Mouse (Mus musculus): ENCODE measurements around the gene Ptpn12. TPM values are rescaled to one million over a fixed set of nuclear protein-coding genes. Genes with fewer than 3 reads are reported as not detected.

Ptpn12 gene
- total RNA-seq, 1 experiment = 21.3 TPM

GRCm38 (mm10) chr5:20998427-20998826 lies 57.3 kb downstream of the Ptpn12 start:
- in situ Hi-C loops (cut with MboI; ENCODE audit: low sequenced_read_pairs in 2 of 2, unreplicated experiment in 2 of 2) = no loop called here

DNA sequence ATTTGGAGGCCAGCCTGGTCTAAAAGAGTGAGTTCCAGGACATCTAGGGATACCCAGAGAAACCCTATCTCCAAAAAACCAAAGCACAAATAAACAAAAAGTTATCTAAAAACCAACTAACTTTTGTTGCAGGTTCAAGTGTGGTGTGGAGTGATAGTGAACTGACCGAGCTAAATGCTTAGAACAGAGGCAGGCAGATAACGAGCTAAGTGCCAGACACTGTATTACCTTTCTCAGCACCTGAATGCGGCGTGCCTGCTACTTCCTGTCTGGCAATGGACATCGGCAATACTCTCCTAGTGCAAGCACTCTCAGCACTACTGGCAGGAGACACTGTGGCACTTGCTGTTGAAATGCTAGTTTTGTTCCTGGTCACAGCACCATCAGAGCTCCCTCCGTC lies 58.2 kb downstream of the Ptpn12 start:
- no peak for TF ChIP-seq CHD2 (IDR thresholded peaks at IDR 0.05; ENCODE audit: low read depth, low read length)
- TF ChIP-seq ZNF384 (IDR thresholded peaks at IDR 0.05; ENCODE audit: low read depth, low read length) = no peak
- TF ChIP-seq MAFK (IDR thresholded peaks at IDR 0.05; ENCODE audit: insufficient read depth, low read depth, low read length) = no peak
- TF ChIP-seq ZC3H11A (IDR thresholded peaks at IDR 0.05; ENCODE audit: borderline replicate concordance, low read depth, low read length) = no peak
- no peak for TF ChIP-seq HCFC1 (IDR thresholded peaks at IDR 0.05; ENCODE audit: borderline replicate concordance, insufficient read depth, low read length)
- in situ Hi-C loops (cut with MboI; ENCODE audit: low sequenced_read_pairs in 2 of 2, unreplicated experiment in 2 of 2) = no loop called here
- no peaks in the 10 kb centered on the region for H3K4me1 ChIP-seq (ENCODE audit: control insufficient read depth in 2 of 2, insufficient read depth in 2 of 2, low read length in 2 of 2, poor library complexity in 1 of 2)
- no peak overlapping the region for H3K9ac ChIP-seq (ENCODE audit: insufficient read depth, low read depth, low read length, poor library complexity, severe bottlenecking)
- peaks cover 26% of the 10 kb centered on the region for H3K36me3 ChIP-seq (ENCODE audit: control insufficient read depth, insufficient read depth, low read length, poor library complexity, severe bottlenecking)
- no peak for DNase-seq (ENCODE audit: low read depth, low spot score)
- H3K27ac ChIP-seq (ENCODE audit: insufficient read depth, low read depth, low read length, poor library complexity, severe bottlenecking) = no peak overlapping the region
- H3K4me3 ChIP-seq (ENCODE audit: insufficient read depth in 1 of 2, low read depth in 1 of 2, low read length in 2 of 2, poor library complexity in 1 of 2, severe bottlenecking in 1 of 2) = no peak overlapping the region
- no peaks in the 10 kb centered on the region for H3K9me3 ChIP-seq (ENCODE audit: control insufficient read depth, insufficient read depth, low read depth, low read length)

More at GRCm38 (mm10) chr5:20998427-20998826, 57.3 kb downstream of the Ptpn12 start:
- H3K36me3 ChIP-seq (ENCODE audit: control insufficient read depth, insufficient read depth, low read length, poor library complexity, severe bottlenecking) = peaks cover 31% of the 10 kb centered on the region
- H3K4me1 ChIP-seq (ENCODE audit: control insufficient read depth in 2 of 2, insufficient read depth in 2 of 2, low read length in 2 of 2, poor library complexity in 1 of 2) = no peaks in the 10 kb centered on the region
- no peak for DNase-seq (ENCODE audit: low read depth, low spot score)
- no peak overlapping the region for H3K4me3 ChIP-seq (ENCODE audit: insufficient read depth in 1 of 2, low read depth in 1 of 2, low read length in 2 of 2, poor library complexity in 1 of 2, severe bottlenecking in 1 of 2)
- TF ChIP-seq MAFK (IDR thresholded peaks at IDR 0.05; ENCODE audit: insufficient read depth, low read depth, low read length) (no peak), CHD2 (IDR thresholded peaks at IDR 0.05; ENCODE audit: low read depth, low read length) (no peak), ZC3H11A (IDR thresholded peaks at IDR 0.05; ENCODE audit: borderline replicate concordance, low read depth, low read length) (no peak), HCFC1 (IDR thresholded peaks at IDR 0.05; ENCODE audit: borderline replicate concordance, insufficient read depth, low read length) (no peak), ZNF384 (IDR thresholded peaks at IDR 0.05; ENCODE audit: low read depth, low read length) (no peak)
- no peaks in the 10 kb centered on the region for H3K9me3 ChIP-seq (ENCODE audit: control insufficient read depth, insufficient read depth, low read depth, low read length)
- H3K9ac ChIP-seq (ENCODE audit: insufficient read depth, low read depth, low read length, poor library complexity, severe bottlenecking) = no peak overlapping the region
- no peak overlapping the region for H3K27ac ChIP-seq (ENCODE audit: insufficient read depth, low read depth, low read length, poor library complexity, severe bottlenecking)

- peaks cover 19% of the 10 kb centered on the region for H3K36me3 ChIP-seq (ENCODE audit: control insufficient read depth, insufficient read depth, low read length, poor library complexity, severe bottlenecking)
Observed at GRCm38 (mm10) chr5:20990062-20990809, 65.5 kb downstream of the Ptpn12 start.

DNA sequence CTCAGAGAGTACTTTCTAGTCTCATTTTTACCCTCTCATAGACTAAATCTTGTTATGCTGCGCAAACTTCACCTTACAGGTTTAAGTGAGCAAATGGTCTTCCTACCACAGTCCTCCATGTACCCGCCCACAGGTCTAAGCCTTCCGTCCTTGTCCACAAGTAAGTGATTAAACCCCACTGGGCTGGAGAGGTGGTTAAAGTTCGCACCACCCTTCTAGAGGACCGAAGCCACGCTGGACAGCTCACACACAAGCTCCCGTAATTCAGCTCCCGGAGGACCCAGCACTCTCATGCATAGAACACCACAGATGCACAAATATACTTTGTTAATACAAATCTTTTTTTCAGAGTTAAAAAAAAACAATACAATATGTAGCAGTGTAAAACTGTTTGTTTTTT lies 69.4 kb downstream of the Ptpn12 start:
- TF ChIP-seq ZC3H11A (IDR thresholded peaks at IDR 0.05; ENCODE audit: borderline replicate concordance, low read depth, low read length) = no peak
- TF ChIP-seq ZNF384 (IDR thresholded peaks at IDR 0.05; ENCODE audit: low read depth, low read length) = no peak
- TF ChIP-seq MAFK (IDR thresholded peaks at IDR 0.05; ENCODE audit: insufficient read depth, low read depth, low read length) = no peak
- TF ChIP-seq CHD2 (IDR thresholded peaks at IDR 0.05; ENCODE audit: low read depth, low read length) = no peak
- TF ChIP-seq HCFC1 (IDR thresholded peaks at IDR 0.05; ENCODE audit: borderline replicate concordance, insufficient read depth, low read length) = no peak
- Histone ChIP-seq H3K27ac (ENCODE audit: insufficient read depth, low read depth, low read length, poor library complexity, severe bottlenecking) (no peak overlapping the region), H3K36me3 (ENCODE audit: control insufficient read depth, insufficient read depth, low read length, poor library complexity, severe bottlenecking) (peaks cover 10% of the 10 kb centered on the region), H3K4me3 (ENCODE audit: insufficient read depth in 1 of 2, low read depth in 1 of 2, low read length in 2 of 2, poor library complexity in 1 of 2, severe bottlenecking in 1 of 2) (no peak overlapping the region), H3K4me1 (ENCODE audit: control insufficient read depth in 2 of 2, insufficient read depth in 2 of 2, low read length in 2 of 2, poor library complexity in 1 of 2) (no peaks in the 10 kb centered on the region), H3K9me3 (ENCODE audit: control insufficient read depth, insufficient read depth, low read depth, low read length) (no peaks in the 10 kb centered on the region), H3K9ac (ENCODE audit: insufficient read depth, low read depth, low read length, poor library complexity, severe bottlenecking) (no peak overlapping the region)
- DNase-seq (ENCODE audit: low read depth, low spot score) = no peak
- in situ Hi-C loops (cut with MboI; ENCODE audit: low sequenced_read_pairs in 2 of 2, unreplicated experiment in 2 of 2) = no loop called here

More at GRCm38 (mm10) chr5:20990062-20990809, 65.5 kb downstream of the Ptpn12 start:
- Histone ChIP-seq H3K9ac (ENCODE audit: insufficient read depth, low read depth, low read length, poor library complexity, severe bottlenecking) (no peak overlapping the region), H3K9me3 (ENCODE audit: control insufficient read depth, insufficient read depth, low read depth, low read length) (no peaks in the 10 kb centered on the region), H3K4me3 (ENCODE audit: insufficient read depth in 1 of 2, low read depth in 1 of 2, low read length in 2 of 2, poor library complexity in 1 of 2, severe bottlenecking in 1 of 2) (no peak overlapping the region), H3K4me1 (ENCODE audit: control insufficient read depth in 2 of 2, insufficient read depth in 2 of 2, low read length in 2 of 2, poor library complexity in 1 of 2) (no peaks in the 10 kb centered on the region), H3K27ac (ENCODE audit: insufficient read depth, low read depth, low read length, poor library complexity, severe bottlenecking) (no peak overlapping the region)
- in situ Hi-C loops (cut with MboI; ENCODE audit: low sequenced_read_pairs in 2 of 2, unreplicated experiment in 2 of 2) = no loop called here
- DNase-seq (ENCODE audit: low read depth, low spot score) = no peak
- TF ChIP-seq ZC3H11A (IDR thresholded peaks at IDR 0.05; ENCODE audit: borderline replicate concordance, low read depth, low read length) (no peak), HCFC1 (IDR thresholded peaks at IDR 0.05; ENCODE audit: borderline replicate concordance, insufficient read depth, low read length) (no peak), MAFK (IDR thresholded peaks at IDR 0.05; ENCODE audit: insufficient read depth, low read depth, low read length) (no peak), ZNF384 (IDR thresholded peaks at IDR 0.05; ENCODE audit: low read depth, low read length) (no peak), CHD2 (IDR thresholded peaks at IDR 0.05; ENCODE audit: low read depth, low read length) (no peak)

Data from ES-E14 (cell line).